Mouse (Mus musculus): ENCODE measurements around the gene Hint1.
"Not testable (repeated sequence)": the region's sequence is repeated elsewhere in the genome, so short reads cannot be mapped to it uniquely, and the experiment has no call there.

The Hint1 gene

DNA sequence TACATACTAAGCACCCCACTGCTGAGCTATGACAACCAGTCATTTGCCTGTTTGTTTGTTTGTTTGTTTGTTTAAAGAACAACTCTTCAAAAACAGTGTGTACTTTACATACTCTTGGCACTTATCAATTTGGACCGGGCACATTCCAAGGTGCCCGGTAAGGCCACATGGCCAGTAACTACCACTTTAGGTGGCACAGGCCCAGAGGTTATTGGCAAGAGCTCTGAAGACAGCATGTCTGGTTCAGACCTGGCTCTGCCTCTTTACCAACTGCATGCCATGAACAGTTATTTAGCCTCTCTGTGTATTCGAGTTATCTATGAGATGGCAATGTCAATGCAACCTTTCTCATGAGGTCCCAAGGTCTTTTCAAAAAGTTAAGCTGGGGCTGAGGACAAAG lies 30.5 kb downstream of the Hint1 start:
- DNase-seq: not testable (repeated sequence)

DNA sequence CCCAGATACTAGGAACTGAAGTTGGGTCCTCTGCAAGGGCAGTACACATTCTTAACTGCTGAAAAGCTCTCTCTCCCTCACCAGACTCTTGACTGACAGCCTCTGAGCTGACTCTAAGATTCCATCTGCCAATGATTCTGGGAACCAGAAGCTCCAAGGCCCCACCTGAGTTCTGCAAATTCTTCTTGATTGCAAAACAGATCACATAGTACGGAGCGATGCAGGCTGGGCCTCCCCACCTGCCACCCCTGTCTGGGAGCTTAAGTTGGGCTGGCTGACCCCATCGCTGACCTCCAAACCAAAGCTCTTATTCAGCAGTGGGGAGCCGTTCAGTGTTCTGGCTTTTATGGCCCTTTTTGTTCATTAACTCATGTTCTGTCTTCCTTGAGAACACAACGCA lies 31.3 kb downstream of the Hint1 start:
- DNase-seq: no peak

DNA sequence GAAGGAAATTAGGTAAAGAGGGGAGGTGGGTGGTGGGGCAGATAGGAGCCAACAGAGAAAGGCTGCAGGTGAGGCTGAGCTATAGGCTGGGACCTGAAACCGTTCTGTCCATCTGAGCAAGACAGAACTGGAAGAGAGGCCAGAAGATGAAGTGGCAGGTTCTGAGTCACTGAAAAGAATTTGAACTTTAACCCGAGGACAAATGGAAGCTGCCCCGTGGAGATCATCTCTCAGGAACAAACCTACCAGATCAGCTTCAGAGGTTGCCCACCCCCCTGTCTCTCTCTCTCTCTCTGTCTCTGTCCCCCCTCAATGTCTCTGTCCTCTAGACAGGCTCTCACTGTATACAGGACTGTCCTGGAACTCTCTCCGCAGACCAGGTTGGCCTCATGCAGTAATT lies 33.5 kb downstream of the Hint1 start:
- no peak for DNase-seq

DNA sequence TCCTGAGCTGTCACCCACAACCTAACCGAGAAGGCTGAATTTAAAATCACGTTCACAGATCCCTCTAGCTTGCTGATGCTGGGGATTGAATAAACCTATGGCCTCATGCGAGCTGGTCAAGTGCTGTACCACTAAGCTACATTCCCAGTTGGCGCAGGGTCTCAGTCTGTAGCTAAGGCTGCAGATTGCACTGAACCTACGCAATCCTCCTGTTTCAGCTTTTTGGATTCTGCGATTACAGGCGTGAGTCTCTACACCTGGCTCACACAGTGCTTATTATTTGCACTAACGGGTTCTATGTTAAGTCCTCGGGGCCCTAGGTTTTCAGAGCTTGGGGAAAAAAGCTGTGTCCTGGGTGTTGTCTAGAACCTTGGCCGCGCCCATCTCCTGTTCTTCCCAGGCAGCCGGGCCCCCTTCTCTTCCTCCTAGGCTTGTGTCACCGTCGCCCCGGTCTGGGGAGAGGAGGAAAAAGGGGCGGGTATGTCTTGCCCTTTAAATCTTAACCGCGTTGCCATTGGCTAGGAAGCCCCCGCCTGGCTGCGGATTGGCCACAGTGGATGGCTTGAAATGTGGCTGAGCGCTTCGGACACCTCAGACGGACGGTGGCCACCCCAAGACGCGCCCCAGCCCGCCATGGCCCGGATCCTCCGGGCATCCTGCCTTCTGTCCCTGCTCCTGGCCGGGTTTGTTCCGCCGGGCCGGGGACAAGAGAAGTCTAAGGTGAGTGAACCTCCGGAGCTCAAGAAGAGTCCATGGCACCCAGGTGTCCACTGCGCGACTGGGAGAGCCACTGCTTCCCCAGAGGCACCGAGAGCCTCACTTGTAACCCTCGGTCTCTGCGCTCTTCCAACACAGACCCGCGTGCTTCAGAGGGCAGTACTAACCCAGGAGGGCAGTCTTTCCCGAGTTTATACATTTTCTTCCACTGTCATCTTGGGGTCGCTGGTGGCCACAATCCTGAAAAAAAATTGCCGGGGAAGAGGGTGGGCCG lies 36.4 kb downstream of the Hint1 start, which contains the start of gene Gpx3:
Gene Gpx3 (plus strand): TSS at position 121 of the 991 bp plus-strand sequence.
- DNase-seq: peak; percentile 14

DNA sequence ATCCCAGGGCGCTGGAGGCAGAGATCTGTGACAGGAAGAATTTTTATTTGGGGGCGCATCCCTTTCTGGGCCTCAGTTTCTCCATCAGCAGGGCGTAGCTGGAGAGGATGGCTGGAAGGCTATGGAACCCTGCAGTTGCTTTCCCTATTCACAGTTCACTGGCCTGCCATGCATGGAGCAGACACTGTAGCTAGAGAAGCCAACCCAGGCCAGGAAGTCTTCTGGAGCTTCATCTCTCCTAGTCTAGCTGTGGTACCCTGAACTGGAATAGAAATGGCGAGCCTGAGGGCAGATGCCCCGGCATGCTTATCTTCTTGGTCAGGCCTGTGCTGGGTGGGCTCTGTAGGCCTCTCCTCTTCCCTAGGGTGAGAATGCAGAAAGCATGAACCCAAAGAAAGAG lies 37.2 kb downstream of the Hint1 start:
- no peak for DNase-seq

DNA sequence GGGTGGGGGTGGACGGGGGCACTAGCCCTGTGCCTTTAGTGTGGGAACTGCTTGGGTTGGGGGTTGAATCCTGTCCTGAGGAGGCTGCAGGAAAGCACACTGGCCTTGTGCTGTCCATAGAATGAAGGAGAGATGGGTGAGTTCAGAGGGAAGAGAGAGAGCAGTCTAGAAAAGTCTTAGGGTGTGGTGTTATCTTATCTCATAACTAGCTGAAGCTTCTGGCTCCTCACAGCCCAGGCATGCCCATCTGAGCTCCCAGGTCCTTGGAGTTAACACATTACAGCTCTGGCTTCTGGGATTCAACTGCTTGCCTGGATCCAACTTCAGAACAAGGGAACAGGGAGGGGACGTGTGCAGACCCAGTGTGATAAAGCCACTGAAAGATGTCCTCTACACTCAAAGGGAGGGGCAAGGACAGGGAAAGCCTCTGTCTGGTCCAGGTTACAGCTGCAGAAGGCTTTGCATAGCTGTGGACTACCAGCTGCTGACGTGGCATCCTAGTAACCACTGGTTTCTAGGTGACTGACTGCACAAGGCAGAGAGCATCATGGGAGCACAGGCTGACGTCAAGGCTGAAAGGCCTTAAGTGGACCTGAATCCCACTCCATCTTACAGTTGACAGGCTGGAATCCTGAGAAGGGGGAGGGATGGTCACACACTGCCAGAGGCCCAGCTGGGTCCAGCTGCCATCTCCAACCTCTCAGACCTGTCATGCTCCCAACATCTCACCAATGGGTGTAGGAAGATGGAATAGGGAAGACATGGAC lies 37.9 kb downstream of the Hint1 start:
- no peak for DNase-seq

DNA sequence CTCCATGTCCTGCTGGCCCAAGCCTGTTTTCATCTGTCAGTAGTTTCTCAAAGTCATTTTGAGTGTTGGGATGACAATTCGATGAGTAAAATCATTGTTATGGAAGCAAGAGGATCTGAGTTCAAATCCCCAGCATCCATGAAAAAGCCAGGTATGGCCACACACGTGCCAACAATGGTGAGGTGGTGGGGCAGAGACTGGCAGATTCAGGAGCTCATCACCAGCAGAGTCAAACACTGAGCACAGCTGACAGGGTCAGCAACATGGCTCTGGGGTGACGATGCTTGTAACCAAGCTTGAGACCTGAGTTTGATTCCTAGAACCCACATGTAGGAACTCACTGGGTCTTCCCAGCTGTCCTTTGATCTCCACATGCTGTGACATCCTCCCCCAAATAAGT lies 38.9 kb downstream of the Hint1 start:
- no peak for DNase-seq

DNA sequence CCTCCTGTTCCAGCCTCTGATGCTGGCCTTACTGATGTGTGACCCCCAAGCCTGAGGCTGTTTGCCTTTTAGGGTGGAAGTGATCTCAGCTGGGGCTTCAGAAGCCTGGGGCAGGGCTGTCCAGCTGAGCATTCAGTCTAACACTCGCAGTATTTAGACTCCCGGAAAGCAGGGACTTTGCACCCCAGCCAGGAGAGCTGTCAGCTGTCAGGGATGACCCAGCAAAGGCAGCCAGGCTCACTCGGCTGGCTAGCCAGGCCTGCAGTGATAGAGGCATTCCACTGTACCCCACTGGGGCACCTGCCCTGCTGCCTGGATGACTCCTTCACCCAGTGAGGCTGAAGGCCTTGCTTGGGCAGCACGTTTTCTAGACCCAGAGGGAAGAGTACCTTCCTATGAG lies 39.7 kb downstream of the Hint1 start:
- no peak for DNase-seq

DNA sequence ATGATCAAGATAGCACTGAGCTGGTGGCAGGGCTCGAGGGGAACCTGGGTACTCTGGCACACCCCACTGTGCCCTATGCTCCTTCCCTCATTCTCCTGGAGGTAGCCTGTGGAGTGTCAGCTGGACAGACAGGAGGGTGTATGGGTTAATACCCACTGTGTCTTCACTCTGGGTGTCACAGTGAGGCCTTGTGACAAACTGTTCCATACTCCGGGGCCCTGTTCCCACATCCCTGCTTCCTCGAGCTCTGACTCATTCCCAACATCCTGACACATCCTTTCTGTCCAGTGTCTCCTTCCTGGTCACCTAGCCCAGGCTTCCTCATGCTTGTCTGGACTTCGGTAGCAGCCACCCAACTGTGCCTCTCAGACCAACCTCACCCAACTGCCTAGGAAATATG lies 40.3 kb downstream of the Hint1 start:
- DNase-seq: no peak

DNA sequence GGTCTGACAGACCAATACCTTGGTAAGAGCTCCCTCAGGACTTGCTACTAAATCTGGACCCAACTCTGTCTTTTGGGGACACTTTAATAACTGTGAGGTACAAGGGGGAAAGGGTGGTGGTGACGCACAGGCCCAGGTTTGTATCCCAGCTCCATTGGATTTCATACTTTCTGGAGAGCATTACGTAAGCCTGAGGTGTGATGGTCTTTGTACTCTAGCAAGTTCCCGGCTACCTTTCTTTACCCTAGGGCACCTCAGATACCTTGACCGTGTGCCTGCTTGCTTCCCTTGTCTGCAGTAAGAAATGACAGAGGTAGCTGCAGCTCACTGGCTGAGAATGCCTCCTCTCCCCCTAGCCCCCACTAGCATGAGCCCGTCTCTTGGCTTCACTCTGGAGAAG lies 41.1 kb downstream of the Hint1 start:
- DNase-seq: no peak

DNA sequence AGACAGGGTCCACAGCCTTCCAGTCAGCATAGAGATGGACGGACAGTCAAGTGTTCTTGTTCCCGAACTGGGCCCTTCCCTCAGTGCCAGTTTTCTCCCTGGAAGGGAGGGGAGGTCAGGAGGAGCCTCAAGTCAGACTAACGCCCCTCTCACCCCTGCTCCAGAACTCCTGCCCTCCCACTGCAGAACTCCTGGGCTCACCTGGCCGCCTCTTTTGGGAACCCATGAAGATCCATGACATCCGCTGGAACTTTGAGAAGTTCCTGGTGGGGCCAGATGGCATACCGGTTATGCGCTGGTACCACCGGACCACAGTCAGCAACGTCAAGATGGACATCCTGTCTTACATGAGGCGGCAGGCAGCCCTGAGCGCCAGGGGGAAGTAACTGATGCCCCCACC lies 43.1 kb downstream of the Hint1 start:
- no peak for DNase-seq

DNA sequence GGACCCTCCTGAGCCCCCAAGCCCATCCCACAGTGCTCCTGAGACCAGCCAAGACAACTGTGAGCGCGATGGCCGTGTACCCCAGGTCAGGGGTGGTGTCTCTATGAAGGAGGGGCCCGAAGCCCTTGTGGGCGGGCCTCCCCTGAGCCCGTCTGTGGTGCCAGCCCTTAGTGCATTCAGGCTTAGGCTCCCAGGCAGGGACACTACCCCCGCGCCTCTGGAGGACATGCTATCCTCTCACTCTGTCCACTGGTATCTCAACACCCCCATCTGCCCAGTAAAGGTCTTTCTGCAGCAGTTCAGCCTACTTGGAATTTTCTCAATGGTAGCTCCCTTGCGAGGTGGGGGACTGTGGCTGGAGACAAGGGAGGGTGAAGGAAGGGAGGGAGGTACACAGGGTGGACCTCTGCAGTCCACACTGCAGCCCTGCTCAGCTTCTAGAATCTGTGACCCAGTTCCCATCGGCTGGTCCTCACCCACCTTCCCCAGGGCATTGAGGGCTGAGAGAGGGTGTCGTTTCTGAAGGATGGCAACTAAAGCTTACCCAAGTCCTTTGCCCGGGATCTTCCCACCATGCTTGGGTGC lies 44.0 kb downstream of the Hint1 start:
- no peak for DNase-seq

DNA sequence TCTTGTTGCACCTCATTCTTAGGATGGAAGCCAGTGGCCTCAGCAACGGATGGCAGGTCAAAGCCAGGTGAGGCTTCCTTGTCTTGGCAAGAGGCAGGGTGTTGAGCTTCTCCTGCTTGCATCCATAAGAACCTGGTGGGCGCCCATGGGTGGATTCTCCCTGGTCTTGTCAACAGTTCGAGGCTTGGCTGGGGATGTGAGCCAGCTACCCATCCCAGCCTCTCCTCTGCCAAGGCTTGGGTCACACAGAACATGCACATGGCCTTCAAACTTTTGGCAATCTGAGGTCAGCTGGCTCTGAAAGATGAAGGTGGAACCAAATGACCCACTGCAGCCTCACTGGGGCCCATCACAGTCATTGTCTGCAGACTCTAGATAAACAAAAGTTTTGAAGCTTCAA lies 45.0 kb downstream of the Hint1 start:
- DNase-seq: no peak

DNA sequence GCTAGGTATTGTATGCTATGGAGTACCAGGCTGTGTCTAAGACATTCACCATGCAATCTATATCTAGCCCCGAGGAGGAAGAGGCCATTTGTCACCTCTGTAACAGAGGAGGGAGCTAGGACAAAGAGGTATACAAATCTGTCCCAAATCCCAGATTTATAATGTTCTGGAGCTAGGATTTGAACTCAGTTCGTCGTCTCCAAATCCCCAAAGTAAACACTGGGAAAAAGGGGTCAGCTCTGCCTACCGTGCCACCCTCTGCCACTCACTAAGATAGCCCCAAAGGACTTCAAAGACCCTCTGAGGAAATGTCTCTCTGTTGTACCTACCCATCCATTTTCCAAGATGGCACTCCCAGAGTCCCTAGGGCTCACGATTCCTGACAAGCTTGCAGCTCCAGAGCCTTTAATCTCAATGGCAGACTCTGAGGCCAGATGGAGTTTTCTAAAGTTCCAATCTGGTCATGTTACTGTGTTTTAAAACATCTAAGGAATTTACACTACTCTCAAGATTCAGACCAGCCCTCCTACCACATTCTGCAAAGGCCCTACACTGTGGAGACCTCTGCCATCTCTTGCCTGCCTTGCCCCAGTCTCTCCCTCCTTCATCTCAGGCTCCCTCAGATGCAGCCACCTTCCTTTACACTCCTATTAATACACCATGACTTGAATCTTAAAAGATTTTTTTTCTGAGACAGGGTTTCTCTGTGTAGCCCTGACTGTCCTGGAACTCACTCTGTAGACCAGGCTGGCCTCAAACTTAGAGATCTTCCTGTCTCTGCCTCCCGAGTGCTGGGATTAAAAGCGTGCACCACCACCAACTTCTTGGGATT lies 45.7 kb downstream of the Hint1 start:
- no peak for DNase-seq

DNA sequence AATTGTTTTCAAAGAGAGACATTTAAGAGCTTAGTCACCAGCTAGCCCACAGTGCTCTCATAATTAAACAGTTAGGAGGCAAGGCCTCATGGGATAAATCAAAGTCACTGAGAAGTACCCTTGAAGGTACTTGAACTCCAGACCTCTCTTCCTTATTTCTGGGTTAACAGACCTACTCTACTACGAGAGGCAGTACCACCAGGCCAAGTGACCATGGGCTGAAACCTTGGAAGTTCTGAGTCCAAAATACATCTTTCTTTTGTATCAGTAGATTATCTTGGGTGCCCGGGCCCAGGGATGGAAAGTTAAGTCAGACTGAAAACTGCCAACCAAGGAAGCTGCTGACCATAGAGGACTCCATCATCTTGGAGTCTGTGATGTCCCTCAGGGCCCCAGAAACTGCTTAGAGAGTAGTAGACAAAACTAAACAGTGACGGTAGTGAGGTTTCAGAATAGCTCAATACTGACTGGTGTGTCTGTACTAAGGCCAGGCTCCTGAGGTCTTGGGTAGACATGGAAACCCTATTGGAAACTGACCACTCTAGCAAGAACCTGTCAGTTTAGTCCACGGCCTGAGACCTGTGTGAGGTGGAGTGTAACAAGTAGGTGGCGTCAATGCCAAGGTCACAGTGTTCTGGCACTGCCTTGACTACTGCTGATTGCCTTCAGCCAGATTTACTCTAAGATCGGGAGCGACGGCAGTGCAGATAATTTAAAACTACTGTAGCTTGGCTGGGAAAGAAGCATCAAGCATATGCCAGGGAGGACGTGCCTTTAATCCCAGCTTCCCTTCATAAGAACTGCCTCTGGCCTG lies 46.5 kb downstream of the Hint1 start:
- DNase-seq: no peak

DNA sequence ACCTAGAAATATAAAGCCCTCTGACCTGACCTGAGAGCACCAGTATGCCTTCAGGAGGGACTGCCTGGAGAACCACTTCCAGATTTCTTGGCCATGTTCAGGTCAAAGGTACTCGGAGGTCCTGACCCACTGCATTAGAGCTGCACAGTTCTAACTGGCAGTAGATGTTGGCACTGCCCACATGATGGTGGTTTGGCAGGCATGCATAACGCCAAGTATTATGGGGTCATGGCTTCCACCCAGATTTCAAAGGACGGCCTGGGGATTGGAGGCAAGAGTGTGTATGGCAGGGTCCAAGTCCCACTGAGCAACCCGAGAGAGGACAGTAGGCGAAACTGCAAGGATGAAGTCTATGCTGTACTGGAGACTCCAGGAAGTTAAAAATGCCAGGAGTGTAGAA lies 47.7 kb downstream of the Hint1 start:
- DNase-seq: no peak

DNA sequence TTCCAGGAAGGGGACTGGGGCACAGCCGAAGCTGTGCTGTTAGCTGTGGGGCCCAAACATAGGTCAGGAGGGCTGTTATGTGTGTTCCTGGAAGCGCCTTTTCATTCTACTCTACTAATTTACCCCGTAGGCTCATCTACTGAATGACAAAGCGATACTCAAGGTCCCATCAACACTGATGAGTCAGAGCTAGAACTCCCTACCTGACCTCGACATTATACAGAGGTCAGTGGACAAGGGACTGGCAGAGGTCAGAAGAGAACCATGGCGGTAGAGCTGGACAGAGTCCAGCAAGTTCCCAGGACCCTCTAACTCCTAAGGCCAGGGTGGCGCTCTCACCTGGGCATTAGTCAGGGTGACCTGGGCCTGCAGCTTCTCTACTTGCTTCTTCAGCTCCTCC lies 51.3 kb downstream of the Hint1 start:
- DNase-seq: no peak

DNA sequence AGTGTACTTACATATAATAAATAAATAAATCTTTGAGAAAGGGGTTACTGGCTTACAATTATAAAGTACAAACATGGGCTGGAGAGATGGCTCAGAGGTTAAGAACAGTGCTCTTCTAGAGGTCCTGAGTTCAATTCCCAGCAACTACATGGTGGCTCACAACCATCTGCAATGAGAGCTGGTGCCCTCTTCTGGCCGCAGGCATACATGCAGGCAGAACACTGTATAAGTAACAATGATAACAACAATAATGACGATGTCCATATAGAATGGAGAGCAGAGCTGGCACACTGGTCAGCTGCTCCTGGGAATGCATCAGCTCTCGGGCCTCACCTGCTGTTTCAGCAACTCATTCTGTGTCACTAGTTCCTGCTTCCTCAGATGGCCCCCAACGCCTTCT lies 52.1 kb downstream of the Hint1 start:
- no peak for DNase-seq

All from thymus, postnatal 25 days (tissue).